Mouse (Mus musculus) liver, adult 2 months (tissue): ENCODE results near the gene Ccdc144b.

Experiments
- CTCF ChIP-seq: fragments of 200-500 bp; IDR thresholded peaks from 2 replicates; pipeline ENCODE4 v1.5.1; 2011; ENCODE audit warnings: low read depth, low read length, control low read depth
- POLR2A ChIP-seq: fragments of 200-500 bp; IDR thresholded peaks from 2 replicates; pipeline ENCODE4 v1.6.1; 2011; ENCODE audit warnings: low read length, control low read depth; ENCODE audit not compliant: insufficient read depth; ENCODE audit errors: extremely low read depth

DNA sequence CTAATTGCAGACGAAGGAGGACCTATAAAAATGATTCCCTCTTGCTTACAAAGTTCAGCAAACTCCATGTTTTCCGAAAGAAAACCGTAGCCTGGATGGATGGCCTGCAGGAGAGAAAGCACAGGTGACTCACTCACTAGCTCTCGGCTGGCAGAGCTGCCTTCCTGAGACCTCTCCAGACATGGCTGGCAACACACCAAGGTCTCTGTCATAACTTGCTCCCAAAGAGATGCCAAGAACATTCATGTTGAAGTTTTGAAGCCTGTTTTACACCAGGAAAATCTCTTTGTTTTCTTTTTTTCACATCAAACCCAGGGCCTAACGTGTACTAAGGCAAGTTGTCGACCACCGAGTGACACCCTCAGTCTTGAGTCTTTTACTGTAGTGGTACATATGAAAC is 62.6 kb downstream of the Ccdc144b start:
- TF ChIP-seq CTCF (no peak), POLR2A (no peak)
